Mouse (Mus musculus) C2C12 (cell line): ENCODE results near the gene Gm9970. TPM values are rescaled to one million over a fixed set of nuclear protein-coding genes. Genes with fewer than 3 reads are reported as not detected.

Source experiments
- H3K27me3 ChIP-seq: one replicate; pipeline ENCODE4 v1.6.1; 2011; ENCODE audit not compliant: control insufficient read depth, insufficient read depth, insufficient read length
- H3K36me3 ChIP-seq: one replicate; pipeline ENCODE4 v1.6.1; 2011; ENCODE audit not compliant: control insufficient read depth, insufficient read depth
- H3K4me3 ChIP-seq: one replicate; pipeline ENCODE4 v1.5.1; 2011; ENCODE audit warnings: mild to moderate bottlenecking, control low read depth; ENCODE audit not compliant: poor library complexity, insufficient read depth, severe bottlenecking
- H3K79me2 ChIP-seq: one replicate; pipeline ENCODE4 v1.6.1; 2011; ENCODE audit not compliant: control insufficient read depth, insufficient read depth
- H3K79me3 ChIP-seq: one replicate; pipeline ENCODE4 v1.6.1; 2011; ENCODE audit warnings: low read depth, control low read depth
- H3ac ChIP-seq: one replicate; pipeline ENCODE3; 2011; ENCODE audit warnings: low read depth; ENCODE audit not compliant: control insufficient read depth, insufficient read length
- CEBPB ChIP-seq: IDR thresholded peaks from one replicate; pipeline ENCODE4 v1.6.1; 2011; ENCODE audit warnings: low read depth, mild to moderate bottlenecking, control low read depth, moderate library complexity
- CTCF ChIP-seq: IDR thresholded peaks from one replicate; pipeline ENCODE4 v1.5.1; 2011; ENCODE audit not compliant: control insufficient read depth, insufficient read depth, insufficient read length
- FOSL1 ChIP-seq: IDR thresholded peaks from one replicate; pipeline ENCODE4 v1.8.0; 2011; ENCODE audit warnings: mild to moderate bottlenecking, low read length; ENCODE audit not compliant: poor library complexity, insufficient read depth, severe bottlenecking
- MAX ChIP-seq: IDR thresholded peaks from one replicate; pipeline ENCODE4 v1.6.1; 2011; ENCODE audit warnings: mild to moderate bottlenecking, control low read depth
- MYOD1 ChIP-seq: IDR thresholded peaks from one replicate; pipeline ENCODE4 v1.6.1; 2011; ENCODE audit warnings: low read depth; ENCODE audit not compliant: control insufficient read depth, insufficient read length
- MYOG ChIP-seq: IDR thresholded peaks from one replicate; pipeline ENCODE4 v1.6.1; 2011; ENCODE audit not compliant: control insufficient read depth, insufficient read length; ENCODE audit errors: extremely low read depth
- USF1 ChIP-seq: IDR thresholded peaks from one replicate; pipeline ENCODE4 v1.6.1; 2011; ENCODE audit warnings: low read depth, mild to moderate bottlenecking, control low read depth, moderate library complexity
- polyA plus RNA-seq: library from polyadenylated mRNA; unstranded; fragments of >200 nt; fragmentation: generic; extraction: Trizol; gene quantifications from one replicate; pipeline ENCODE4 v1.2.1, GENCODE M21; 2012; ENCODE audit warnings: missing spikeins

Gm9970 gene
- polyA plus RNA-seq, 1 experiment, result 0.09 TPM

DNA sequence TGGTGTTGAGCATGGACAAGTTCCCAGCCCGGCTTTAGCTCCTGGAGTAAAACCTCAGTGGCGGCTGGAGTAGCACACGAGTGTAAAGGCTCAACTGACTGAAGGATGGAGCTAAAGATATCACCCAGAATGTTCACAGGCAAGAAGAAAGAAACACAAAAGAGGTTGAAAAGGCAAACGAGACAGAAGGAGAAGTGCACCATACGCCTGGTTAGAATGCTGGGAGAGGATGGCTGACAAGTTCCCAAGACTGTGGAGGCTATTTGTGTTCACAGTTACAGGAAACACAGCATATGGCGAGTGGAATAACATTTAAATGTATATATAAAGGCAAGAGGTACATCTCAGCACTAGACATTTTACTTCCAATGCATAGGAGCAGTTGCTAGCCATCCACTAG is 32.0 kb upstream of the Gm9970 start:
- no peak overlapping the region for H3K4me3 ChIP-seq
- no peaks in the 10 kb centered on the region for H3K79me2 ChIP-seq
- peaks cover 7% of the 10 kb centered on the region for H3K36me3 ChIP-seq
- TF ChIP-seq USF1 (no peak), CEBPB (no peak), MAX (no peak), MYOD1 (no peak), FOSL1 (no peak), CTCF (no peak), MYOG (no peak)
- H3K27me3 ChIP-seq, result no peaks in the 10 kb centered on the region
- no peaks in the 10 kb centered on the region for H3K79me3 ChIP-seq
- no peak overlapping the region for H3ac ChIP-seq

DNA sequence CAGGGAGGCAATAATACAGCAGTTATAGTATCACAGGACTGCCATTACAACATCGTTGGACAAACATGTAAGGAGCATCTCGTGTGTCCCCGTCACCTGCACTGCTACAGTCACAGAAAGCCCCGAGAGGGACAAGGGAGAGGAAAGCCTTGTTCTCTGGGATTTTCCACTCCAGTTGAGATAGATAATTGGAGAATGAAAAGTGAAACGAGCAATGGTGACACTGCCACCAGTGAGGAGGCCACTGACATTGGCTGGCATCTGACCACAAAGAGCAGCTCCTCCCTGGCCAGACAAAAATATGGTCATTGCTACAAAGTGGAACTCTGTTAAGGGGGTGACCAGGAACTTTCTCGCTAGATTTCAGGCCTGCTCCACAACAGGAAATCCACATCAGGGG is 26.7 kb upstream of the Gm9970 start:
- H3K79me2 ChIP-seq, result no peaks in the 10 kb centered on the region
- H3ac ChIP-seq, result no peak overlapping the region
- H3K27me3 ChIP-seq, result no peaks in the 10 kb centered on the region
- TF ChIP-seq MYOG (no peak), CEBPB (no peak), FOSL1 (no peak), USF1 (no peak), MAX (no peak), MYOD1 (no peak), CTCF (no peak)
- H3K4me3 ChIP-seq, result no peak overlapping the region
- no peaks in the 10 kb centered on the region for H3K79me3 ChIP-seq
- H3K36me3 ChIP-seq, result peaks cover 5% of the 10 kb centered on the region

- H3K79me3 ChIP-seq, result no peaks in the 10 kb centered on the region
- no peak overlapping the region for H3K4me3 ChIP-seq
- H3K79me2 ChIP-seq, result no peaks in the 10 kb centered on the region
- H3ac ChIP-seq, result no peak overlapping the region
- H3K36me3 ChIP-seq, result peaks cover 5% of the 10 kb centered on the region
- TF ChIP-seq CEBPB (no peak), MYOD1 (no peak), MYOG (no peak), CTCF (no peak), FOSL1 (no peak), MAX (no peak), USF1 (no peak)
- H3K27me3 ChIP-seq, result no peaks in the 10 kb centered on the region
Observed at GRCm38 (mm10) chr5:31266101-31266500, 25.1 kb upstream of the Gm9970 start.

GRCm38 (mm10) chr5:31257616-31258015 is 16.6 kb upstream of the Gm9970 start:
- Histone ChIP-seq H3ac (no peak overlapping the region), H3K79me2 (no peaks in the 10 kb centered on the region), H3K79me3 (no peaks in the 10 kb centered on the region), H3K36me3 (peaks cover 11% of the 10 kb centered on the region), H3K27me3 (no peaks in the 10 kb centered on the region), H3K4me3 (no peak overlapping the region)
- TF ChIP-seq USF1 (no peak), MYOD1 (no peak), CEBPB (no peak), CTCF (no peak), MYOG (no peak), FOSL1 (no peak), MAX (no peak)

DNA sequence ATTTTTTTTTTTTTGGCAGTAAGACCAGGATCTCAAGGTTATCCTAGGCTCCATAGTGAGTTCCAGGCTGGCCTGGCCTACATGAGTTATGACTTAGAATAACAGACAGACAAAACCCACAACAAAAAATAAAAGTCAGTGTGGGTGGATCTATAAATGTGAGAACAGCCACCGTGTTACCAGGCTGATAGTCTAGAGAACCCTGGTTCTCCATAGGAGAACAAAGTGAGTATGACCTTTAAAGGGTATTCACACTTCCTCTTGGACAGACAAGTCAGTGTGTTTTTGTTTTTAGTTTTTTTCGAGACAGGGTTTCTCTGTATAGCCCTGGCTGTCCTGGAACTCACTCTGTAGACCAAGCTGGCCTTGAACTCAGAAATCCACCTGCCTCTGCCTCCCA is 14.9 kb upstream of the Gm9970 start:
- Histone ChIP-seq H3ac (no peak overlapping the region), H3K36me3 (peaks cover 14% of the 10 kb centered on the region), H3K79me3 (no peaks in the 10 kb centered on the region), H3K4me3 (no peak overlapping the region), H3K79me2 (no peaks in the 10 kb centered on the region), H3K27me3 (no peaks in the 10 kb centered on the region)
- TF ChIP-seq CEBPB (no peak), USF1 (no peak), MYOG (no peak), CTCF (no peak), MYOD1 (no peak), MAX (no peak), FOSL1 (no peak)

GRCm38 (mm10) chr5:31255381-31255780 is 14.3 kb upstream of the Gm9970 start:
- TF ChIP-seq USF1, result no peak
- TF ChIP-seq MAX, result no peak
- TF ChIP-seq MYOD1, result no peak
- TF ChIP-seq CTCF, result no peak
- no peak for TF ChIP-seq FOSL1
- TF ChIP-seq MYOG, result no peak
- no peak for TF ChIP-seq CEBPB

More at GRCm38 (mm10) chr5:31255381-31255780, 14.3 kb upstream of the Gm9970 start:
- Histone ChIP-seq H3K4me3 (no peak overlapping the region), H3K79me2 (no peaks in the 10 kb centered on the region), H3K27me3 (no peaks in the 10 kb centered on the region), H3ac (no peak overlapping the region), H3K79me3 (no peaks in the 10 kb centered on the region), H3K36me3 (peaks cover 20% of the 10 kb centered on the region)
